Mouse (Mus musculus): ENCODE measurements around the gene Rapgef4. TPM values are rescaled to one million over a fixed set of nuclear protein-coding genes. Genes with fewer than 3 reads are reported as not detected.

The Rapgef4 gene
- polyA plus RNA-seq, 1 experiment from 2014 or later, result 4.8 TPM

GRCm38 (mm10) chr2:72165136-72165854 is 184.3 kb downstream of the Rapgef4 start:
- ATAC-seq (ENCODE audit: low FRiP score, low read depth), result no peak
- Histone ChIP-seq H3K4me1 (0 out of 2 replicates have a peak, but pooled peaks cover 3% of the 10 kb centered on the region), H3K27ac (replicated peaks) (no peak overlapping the region), H3K4me3 (no peak overlapping the region), H3K9ac (replicated peaks) (no peak overlapping the region), H3K27me3 (no peaks in the 10 kb centered on the region), H3K36me3 (no peaks in the 10 kb centered on the region), H3K4me2 (replicated peaks) (no peak overlapping the region), H3K9me3 (no peaks in the 10 kb centered on the region)
- 88% methylated on average over 5 of the region's 5 CpGs for WGBS

- no peaks in the 10 kb centered on the region for H3K9me3 ChIP-seq
- ATAC-seq (ENCODE audit: low FRiP score, low read depth), result no peak
- H3K27ac ChIP-seq (replicated peaks), result no peak overlapping the region
- H3K27me3 ChIP-seq, result no peaks in the 10 kb centered on the region
- WGBS, result 74% methylated on average over 9 of the region's 9 CpGs
- no peak overlapping the region for H3K4me2 ChIP-seq (replicated peaks)
- no peaks in the 10 kb centered on the region for H3K36me3 ChIP-seq
- H3K4me1 ChIP-seq, result 0 out of 2 replicates have a peak, but pooled peaks cover 3% of the 10 kb centered on the region
- no peak overlapping the region for H3K4me3 ChIP-seq
- H3K9ac ChIP-seq (replicated peaks), result no peak overlapping the region
These were observed 188.5 kb downstream of the Rapgef4 start for GRCm38 (mm10) chr2:72169451-72170100.

DNA sequence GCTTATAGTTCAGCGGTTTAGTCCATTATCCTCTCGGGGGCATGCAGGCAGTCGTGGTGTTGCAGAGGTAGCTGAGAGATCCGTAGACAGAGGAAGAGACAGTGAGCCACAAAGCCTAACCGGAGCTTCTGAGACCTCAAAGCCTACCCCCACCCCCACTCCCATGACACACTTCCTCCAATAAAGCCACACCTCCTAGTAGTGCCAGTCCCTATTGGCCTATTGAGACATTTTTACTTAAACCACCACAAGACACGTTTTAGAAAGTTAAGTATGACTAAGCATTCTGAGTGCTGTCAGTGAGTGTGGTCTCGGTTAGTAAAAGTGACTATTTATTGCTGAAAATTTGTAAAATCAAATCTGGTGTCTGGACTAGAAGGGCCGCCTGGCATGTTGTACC is 189.5 kb downstream of the Rapgef4 start:
- Histone ChIP-seq H3K4me2 (replicated peaks) (no peak overlapping the region), H3K27me3 (no peaks in the 10 kb centered on the region), H3K9me3 (no peaks in the 10 kb centered on the region), H3K4me1 (0 out of 2 replicates have a peak, but pooled peaks cover 3% of the 10 kb centered on the region), H3K9ac (replicated peaks) (no peak overlapping the region), H3K36me3 (no peaks in the 10 kb centered on the region), H3K4me3 (no peak overlapping the region), H3K27ac (replicated peaks) (no peak overlapping the region)
- 88% methylated on average over 8 of the region's 8 CpGs for WGBS
- ATAC-seq (ENCODE audit: low FRiP score, low read depth), result no peak

DNA sequence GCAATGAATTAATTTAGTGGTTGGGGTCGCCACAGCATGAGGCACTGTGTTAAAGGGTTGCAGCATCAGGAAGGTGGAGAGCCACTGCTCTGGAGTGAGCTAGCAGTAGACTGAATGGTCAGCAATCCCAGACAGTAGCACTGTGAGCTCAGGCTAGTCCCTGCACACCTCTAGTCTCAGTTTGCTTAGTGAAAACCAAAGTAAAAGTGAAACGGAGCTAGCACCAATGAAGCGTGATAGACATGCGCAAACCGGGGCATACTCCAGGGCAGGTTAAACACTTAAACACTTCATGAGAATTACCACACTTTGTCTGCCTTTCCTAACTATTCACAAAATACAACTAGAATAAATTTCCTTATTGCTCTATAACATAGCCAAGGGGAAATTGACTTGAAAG is 190.2 kb downstream of the Rapgef4 start:
- no peak for ATAC-seq (ENCODE audit: low FRiP score, low read depth)
- Histone ChIP-seq H3K4me3 (no peak overlapping the region), H3K4me2 (replicated peaks) (no peak overlapping the region), H3K36me3 (no peaks in the 10 kb centered on the region), H3K9ac (replicated peaks) (no peak overlapping the region), H3K9me3 (no peaks in the 10 kb centered on the region), H3K27me3 (no peaks in the 10 kb centered on the region), H3K27ac (replicated peaks) (no peak overlapping the region), H3K4me1 (0 out of 2 replicates have a peak, but pooled peaks cover 3% of the 10 kb centered on the region)
- 84% methylated on average over 5 of the region's 5 CpGs for WGBS

- Histone ChIP-seq H3K27ac (replicated peaks) (no peak overlapping the region), H3K4me1 (0 out of 2 replicates have a peak, but pooled peaks cover 7% of the 10 kb centered on the region), H3K9me3 (no peaks in the 10 kb centered on the region), H3K36me3 (no peaks in the 10 kb centered on the region), H3K4me3 (no peak overlapping the region), H3K4me2 (replicated peaks) (no peak overlapping the region), H3K9ac (replicated peaks) (no peak overlapping the region), H3K27me3 (no peaks in the 10 kb centered on the region)
- WGBS, result 86% methylated on average over 3 of the region's 3 CpGs
- ATAC-seq (ENCODE audit: low FRiP score, low read depth), result no peak
These were observed 192.0 kb downstream of the Rapgef4 start for GRCm38 (mm10) chr2:72173010-72173409.

- Histone ChIP-seq H3K4me1 (0 out of 2 replicates have a peak, but pooled peaks cover 7% of the 10 kb centered on the region), H3K27ac (replicated peaks) (no peak overlapping the region), H3K4me3 (no peak overlapping the region), H3K9ac (replicated peaks) (no peak overlapping the region), H3K36me3 (no peaks in the 10 kb centered on the region), H3K9me3 (no peaks in the 10 kb centered on the region), H3K4me2 (replicated peaks) (no peak overlapping the region), H3K27me3 (no peaks in the 10 kb centered on the region)
- no peak for ATAC-seq (ENCODE audit: low FRiP score, low read depth)
- WGBS, result 76% methylated on average over 4 of the region's 4 CpGs
These were observed 192.8 kb downstream of the Rapgef4 start for GRCm38 (mm10) chr2:72173844-72174243.

- no peak overlapping the region for H3K4me3 ChIP-seq
- no peak for ATAC-seq (ENCODE audit: low FRiP score, low read depth)
- 0 out of 2 replicates have a peak, but pooled peaks cover 4% of the 10 kb centered on the region for H3K4me1 ChIP-seq
- no peaks in the 10 kb centered on the region for H3K9me3 ChIP-seq
- no peak overlapping the region for H3K9ac ChIP-seq (replicated peaks)
- H3K27me3 ChIP-seq, result no peaks in the 10 kb centered on the region
- H3K36me3 ChIP-seq, result no peaks in the 10 kb centered on the region
- H3K27ac ChIP-seq (replicated peaks), result no peak overlapping the region
- no peak overlapping the region for H3K4me2 ChIP-seq (replicated peaks)
- 67% methylated on average over 7 of the region's 7 CpGs for WGBS
These were observed 194.5 kb downstream of the Rapgef4 start for GRCm38 (mm10) chr2:72175536-72175935.

DNA sequence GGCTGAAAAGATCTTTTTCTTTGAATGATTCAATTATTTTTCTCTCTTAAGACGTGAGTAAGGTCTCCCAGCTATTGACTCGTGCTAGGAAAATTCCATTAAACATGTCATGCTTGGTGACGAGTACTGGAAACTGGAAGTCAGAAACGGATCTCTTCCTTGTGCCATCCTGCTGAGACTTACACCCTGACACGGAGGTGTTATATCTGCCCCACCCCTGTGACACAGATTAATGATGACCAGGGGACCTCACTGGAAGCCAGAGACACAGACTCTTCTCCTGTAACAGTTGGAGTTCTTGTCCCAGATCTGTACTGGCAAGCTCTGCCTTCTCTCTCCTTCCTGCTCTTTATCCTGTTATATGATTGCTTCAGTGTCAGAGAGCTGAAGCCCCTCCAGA is 194.9 kb downstream of the Rapgef4 start:
- H3K27ac ChIP-seq (replicated peaks), result no peak overlapping the region
- H3K4me1 ChIP-seq, result peaks cover 6% of the 10 kb centered on the region; the same call in 1 of the 2 replicates
- no peak overlapping the region for H3K4me2 ChIP-seq (replicated peaks)
- no peaks in the 10 kb centered on the region for H3K9me3 ChIP-seq
- H3K9ac ChIP-seq (replicated peaks), result no peak overlapping the region
- H3K27me3 ChIP-seq, result no peaks in the 10 kb centered on the region
- WGBS, result 47% methylated on average over 5 of the region's 5 CpGs
- no peak for ATAC-seq (ENCODE audit: low FRiP score, low read depth)
- H3K4me3 ChIP-seq, result no peak overlapping the region
- no peaks in the 10 kb centered on the region for H3K36me3 ChIP-seq

GRCm38 (mm10) chr2:72177214-72178023 is 196.4 kb downstream of the Rapgef4 start:
- Histone ChIP-seq H3K27ac (replicated peaks) (no peak overlapping the region), H3K27me3 (no peaks in the 10 kb centered on the region), H3K9me3 (no peaks in the 10 kb centered on the region), H3K4me1 (peaks cover 9% of the 10 kb centered on the region; the same call in 1 of the 2 replicates), H3K4me2 (replicated peaks) (no peak overlapping the region), H3K9ac (replicated peaks) (no peak overlapping the region), H3K4me3 (no peak overlapping the region), H3K36me3 (no peaks in the 10 kb centered on the region)
- WGBS, result 75% methylated on average over 5 of the region's 6 CpGs
- ATAC-seq (ENCODE audit: low FRiP score, low read depth), result no peak

- Histone ChIP-seq H3K4me3 (no peak overlapping the region), H3K4me2 (replicated peaks) (no peak overlapping the region), H3K27me3 (no peaks in the 10 kb centered on the region), H3K4me1 (peaks cover 9% of the 10 kb centered on the region; the same call in 1 of the 2 replicates), H3K36me3 (no peaks in the 10 kb centered on the region), H3K9ac (replicated peaks) (no peak overlapping the region), H3K9me3 (no peaks in the 10 kb centered on the region), H3K27ac (replicated peaks) (no peak overlapping the region)
- 94% methylated on average over 4 of the region's 4 CpGs for WGBS
- no peak for ATAC-seq (ENCODE audit: low FRiP score, low read depth)
These were observed 197.0 kb downstream of the Rapgef4 start for GRCm38 (mm10) chr2:72178025-72178424.

DNA sequence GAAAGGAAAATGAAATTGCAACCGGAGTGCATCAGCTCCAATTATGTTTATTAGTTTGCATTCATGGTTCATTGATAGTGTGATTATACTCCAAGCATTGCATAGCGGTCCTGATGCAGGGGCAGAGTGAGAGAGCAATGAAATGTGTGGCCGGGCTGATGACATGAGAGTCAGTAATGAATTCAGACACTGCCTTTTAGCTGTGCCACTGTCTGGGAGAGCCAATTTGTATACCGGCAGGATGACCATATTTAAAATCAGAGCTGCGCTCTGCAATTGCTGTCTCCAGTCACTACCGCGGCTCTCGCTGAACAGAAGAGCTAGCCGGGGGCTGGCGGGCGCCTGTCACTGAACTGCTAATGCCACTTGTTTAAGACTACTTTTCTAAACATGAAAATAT is 197.5 kb downstream of the Rapgef4 start:
- H3K9me3 ChIP-seq, result no peaks in the 10 kb centered on the region
- H3K9ac ChIP-seq (replicated peaks), result no peak overlapping the region
- H3K36me3 ChIP-seq, result no peaks in the 10 kb centered on the region
- H3K4me2 ChIP-seq (replicated peaks), result no peak overlapping the region
- peaks cover 9% of the 10 kb centered on the region; the same call in 1 of the 2 replicates for H3K4me1 ChIP-seq
- WGBS, result 76% methylated on average over 11 of the region's 11 CpGs
- no peak overlapping the region for H3K4me3 ChIP-seq
- no peak overlapping the region for H3K27ac ChIP-seq (replicated peaks)
- ATAC-seq (ENCODE audit: low FRiP score, low read depth), result no peak
- H3K27me3 ChIP-seq, result no peaks in the 10 kb centered on the region

Measured in midbrain, embryonic 12.5 days (tissue).